Comparison of ENCODE assay signal across 31 mouse cellular contexts in genomic region chr4:76422113-76422512, GRCm38 (mm10).
"Had no signal": no experiment of that assay in that cellular context is flagged by ENCODE, and none has a peak within 500 bp of the region (broad histone marks: within the 10 kb centered on the region; RNA-seq: fewer than 3 reads in every experiment).

No protein-coding gene starts in this region.

- H3K4me1 ChIP-seq: limb, embryonic 10.5 days; limb, embryonic 12.5 days; limb, embryonic 15.5 days; liver, embryonic 12.5 days; liver, embryonic 13.5 days; liver, embryonic 15.5 days; megakaryocyte, embryonic 14.5 days; midbrain, embryonic 12.5 days; neural tube, embryonic 12.5 days had no signal

- H3K27me3 ChIP-seq: limb, embryonic 12.5 days; limb, embryonic 13.5 days; limb, embryonic 15.5 days; liver, embryonic 12.5 days; liver, embryonic 13.5 days; liver, embryonic 15.5 days; lung, embryonic 15.5 days; megakaryocyte, embryonic 14.5 days; midbrain, embryonic 12.5 days; midbrain, embryonic 13.5 days; midbrain, embryonic 15.5 days; neural tube, embryonic 12.5 days had no signal

- ATAC-seq: liver, embryonic 12.5 days; liver, postnatal 0 days; lung, postnatal 0 days; midbrain, embryonic 13.5 days; midbrain, embryonic 15.5 days; midbrain, embryonic 16.5 days had no signal

- H3K4me3 ChIP-seq: limb, embryonic 10.5 days; limb, embryonic 12.5 days; limb, embryonic 13.5 days; limb, embryonic 15.5 days; liver, embryonic 12.5 days; liver, embryonic 13.5 days; liver, embryonic 15.5 days; lung, embryonic 15.5 days; megakaryocyte, embryonic 14.5 days; midbrain, embryonic 10.5 days; midbrain, embryonic 12.5 days; midbrain, embryonic 13.5 days; midbrain, embryonic 15.5 days; myocyte; neural tube, embryonic 12.5 days had no signal

- H3K36me3 ChIP-seq: limb, embryonic 12.5 days; limb, embryonic 13.5 days; limb, embryonic 15.5 days; liver, embryonic 12.5 days; liver, embryonic 13.5 days; liver, embryonic 15.5 days; lung, embryonic 15.5 days; midbrain, embryonic 10.5 days; midbrain, embryonic 12.5 days; midbrain, embryonic 13.5 days; midbrain, embryonic 15.5 days; neural tube, embryonic 12.5 days had no signal

- H3K9ac ChIP-seq: limb, embryonic 12.5 days; limb, embryonic 13.5 days; limb, embryonic 15.5 days; liver, embryonic 12.5 days; liver, embryonic 13.5 days; liver, embryonic 14.5 days; liver, embryonic 15.5 days; liver, postnatal 0 days; lung, embryonic 14.5 days; lung, embryonic 15.5 days; midbrain, embryonic 12.5 days; midbrain, embryonic 13.5 days; midbrain, embryonic 15.5 days; neural tube, embryonic 12.5 days had no signal

- H3K27ac ChIP-seq: limb, embryonic 10.5 days; limb, embryonic 12.5 days; limb, embryonic 13.5 days; limb, embryonic 15.5 days; liver, embryonic 12.5 days; liver, embryonic 13.5 days; liver, embryonic 14.5 days; liver, embryonic 15.5 days; lung, embryonic 15.5 days; macrophage; midbrain, embryonic 10.5 days; midbrain, embryonic 12.5 days; midbrain, embryonic 13.5 days; midbrain, embryonic 15.5 days; neural tube, embryonic 12.5 days had no signal

- H3K9me3 ChIP-seq: limb, embryonic 10.5 days; limb, embryonic 12.5 days; limb, embryonic 13.5 days; limb, embryonic 15.5 days; liver, embryonic 12.5 days; liver, embryonic 13.5 days; liver, embryonic 15.5 days; lung, embryonic 15.5 days; midbrain, embryonic 10.5 days; midbrain, embryonic 12.5 days; midbrain, embryonic 13.5 days; midbrain, embryonic 15.5 days; neural tube, embryonic 12.5 days had no signal

- H3K4me2 ChIP-seq: limb, embryonic 12.5 days; limb, embryonic 13.5 days; limb, embryonic 15.5 days; liver, embryonic 12.5 days; liver, embryonic 13.5 days; liver, embryonic 15.5 days; lung, embryonic 14.5 days; lung, embryonic 15.5 days; midbrain, embryonic 11.5 days; midbrain, embryonic 12.5 days; midbrain, embryonic 13.5 days; midbrain, embryonic 15.5 days; neural tube, embryonic 12.5 days had no signal

- DNase-seq: left cerebral cortex, postnatal 4 days; liver; liver, embryonic 13.5 days; liver, postnatal 0 days; lung, adult 18-20 months; lung, adult 2 months; lung, embryonic 14.5 days; lung, postnatal 10 days; lung, postnatal 14 days; lung, postnatal 36 days; lung, postnatal 4 days; midbrain, embryonic 14.5 days had no signal
